Mouse (Mus musculus): ENCODE data around the gene Piwil1.
"Not testable (repeated sequence)": the region's sequence is repeated elsewhere in the genome, so short reads cannot be mapped to it uniquely, and the experiment has no call there.

The Piwil1 gene

GRCm38 (mm10) chr5:128708929-128709328 is 6.6 kb downstream of the Piwil1 start:
- ATAC-seq (ENCODE audit: insufficient number of reproducible peaks, low FRiP score, low TSS enrichment), result no peak

GRCm38 (mm10) chr5:128710596-128710995 is 8.3 kb downstream of the Piwil1 start:
- no peak for ATAC-seq (ENCODE audit: insufficient number of reproducible peaks, low FRiP score, low TSS enrichment)

- ATAC-seq (ENCODE audit: insufficient number of reproducible peaks, low FRiP score, low TSS enrichment), result no peak
These were observed 9.5 kb downstream of the Piwil1 start for GRCm38 (mm10) chr5:128711847-128712246.

GRCm38 (mm10) chr5:128715171-128715570 is 12.8 kb downstream of the Piwil1 start:
- ATAC-seq (ENCODE audit: insufficient number of reproducible peaks, low FRiP score, low TSS enrichment), result no peak

- ATAC-seq (ENCODE audit: insufficient number of reproducible peaks, low FRiP score, low TSS enrichment), result not testable (repeated sequence)
These were observed 18.1 kb downstream of the Piwil1 start for GRCm38 (mm10) chr5:128720461-128720860.

- ATAC-seq (ENCODE audit: insufficient number of reproducible peaks, low FRiP score, low TSS enrichment), result no peak
These were observed 27.0 kb downstream of the Piwil1 start for GRCm38 (mm10) chr5:128729341-128729740.

GRCm38 (mm10) chr5:128730634-128731033 is 28.3 kb downstream of the Piwil1 start:
- no peak for ATAC-seq (ENCODE audit: insufficient number of reproducible peaks, low FRiP score, low TSS enrichment)

GRCm38 (mm10) chr5:128732416-128733014 is 30.2 kb downstream of the Piwil1 start:
- ATAC-seq (ENCODE audit: insufficient number of reproducible peaks, low FRiP score, low TSS enrichment), result no peak

GRCm38 (mm10) chr5:128733955-128734354 is 31.6 kb downstream of the Piwil1 start:
- no peak for ATAC-seq (ENCODE audit: insufficient number of reproducible peaks, low FRiP score, low TSS enrichment)

- ATAC-seq (ENCODE audit: insufficient number of reproducible peaks, low FRiP score, low TSS enrichment), result no peak
These were observed 33.6 kb downstream of the Piwil1 start for GRCm38 (mm10) chr5:128735921-128736320.

GRCm38 (mm10) chr5:128739168-128739837 is 37.0 kb downstream of the Piwil1 start:
- no peak for ATAC-seq (ENCODE audit: insufficient number of reproducible peaks, low FRiP score, low TSS enrichment)

- no peak for ATAC-seq (ENCODE audit: insufficient number of reproducible peaks, low FRiP score, low TSS enrichment)
These were observed 37.5 kb downstream of the Piwil1 start for GRCm38 (mm10) chr5:128739838-128740171.

- ATAC-seq (ENCODE audit: insufficient number of reproducible peaks, low FRiP score, low TSS enrichment), result no peak
These were observed 42.0 kb downstream of the Piwil1 start for GRCm38 (mm10) chr5:128744351-128744750.

GRCm38 (mm10) chr5:128745206-128745605 is 42.9 kb downstream of the Piwil1 start:
- no peak for ATAC-seq (ENCODE audit: insufficient number of reproducible peaks, low FRiP score, low TSS enrichment)

GRCm38 (mm10) chr5:128746261-128746660 is 43.9 kb downstream of the Piwil1 start:
- no peak for ATAC-seq (ENCODE audit: insufficient number of reproducible peaks, low FRiP score, low TSS enrichment)

- ATAC-seq (ENCODE audit: insufficient number of reproducible peaks, low FRiP score, low TSS enrichment), result no peak
These were observed 58.8 kb downstream of the Piwil1 start for GRCm38 (mm10) chr5:128761118-128761517.

GRCm38 (mm10) chr5:128769026-128769631 is 66.8 kb downstream of the Piwil1 start:
- ATAC-seq (ENCODE audit: insufficient number of reproducible peaks, low FRiP score, low TSS enrichment), result no peak

- no peak for ATAC-seq (ENCODE audit: insufficient number of reproducible peaks, low FRiP score, low TSS enrichment)
These were observed 74.1 kb downstream of the Piwil1 start for GRCm38 (mm10) chr5:128776386-128776785.

GRCm38 (mm10) chr5:128781621-128782020 is 79.3 kb downstream of the Piwil1 start:
- no peak for ATAC-seq (ENCODE audit: insufficient number of reproducible peaks, low FRiP score, low TSS enrichment)

GRCm38 (mm10) chr5:128800592-128800991 is 98.3 kb downstream of the Piwil1 start:
- ATAC-seq (ENCODE audit: insufficient number of reproducible peaks, low FRiP score, low TSS enrichment), result no peak
